Mouse (Mus musculus) right cerebral cortex, adult 18-20 months (tissue): ENCODE measurements around the gene Galntl6.

ENCODE experiments used
- DNase-seq: peaks from one replicate; pipeline ENCODE4 v3.0.0; 2022; ENCODE audit warnings: mixed read lengths

The Galntl6 gene

GRCm38 (mm10) chr8:57958121-57958901 is 954.1 kb downstream of the Galntl6 start:
- DNase-seq, result no peak

- no peak for DNase-seq
Measured at GRCm38 (mm10) chr8:57955501-57955900, 956.9 kb downstream of the Galntl6 start.

- peak; percentile 23 for DNase-seq
Measured at GRCm38 (mm10) chr8:57941113-57941512, 971.3 kb downstream of the Galntl6 start.

DNA sequence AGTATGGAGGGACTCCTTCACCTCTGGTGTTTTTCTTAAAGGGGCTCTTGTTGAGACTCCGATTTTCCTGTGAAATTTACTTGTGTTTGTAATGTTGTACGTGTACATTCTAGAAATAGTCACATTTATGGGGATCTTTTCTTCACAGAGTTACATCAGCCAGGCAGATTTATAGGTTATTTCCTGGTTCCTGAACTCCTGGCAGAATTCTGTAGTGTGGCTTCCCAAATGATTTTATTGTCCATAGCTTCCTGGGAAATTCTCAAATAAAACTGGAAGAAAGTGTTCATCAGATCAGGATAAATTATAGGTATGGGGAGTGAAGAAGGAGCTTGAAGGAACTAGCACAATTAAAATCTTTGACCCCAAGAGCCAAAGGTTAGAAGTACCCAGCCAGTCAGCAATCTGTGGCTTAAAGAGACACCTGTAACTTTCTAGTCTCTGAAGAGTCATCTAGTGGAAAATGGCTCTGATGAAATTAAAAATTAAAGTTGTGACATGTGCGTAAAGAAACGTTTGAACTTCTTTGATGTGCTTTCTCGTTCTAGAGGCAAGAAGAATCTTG is 972.5 kb downstream of the Galntl6 start:
- no peak for DNase-seq

DNA sequence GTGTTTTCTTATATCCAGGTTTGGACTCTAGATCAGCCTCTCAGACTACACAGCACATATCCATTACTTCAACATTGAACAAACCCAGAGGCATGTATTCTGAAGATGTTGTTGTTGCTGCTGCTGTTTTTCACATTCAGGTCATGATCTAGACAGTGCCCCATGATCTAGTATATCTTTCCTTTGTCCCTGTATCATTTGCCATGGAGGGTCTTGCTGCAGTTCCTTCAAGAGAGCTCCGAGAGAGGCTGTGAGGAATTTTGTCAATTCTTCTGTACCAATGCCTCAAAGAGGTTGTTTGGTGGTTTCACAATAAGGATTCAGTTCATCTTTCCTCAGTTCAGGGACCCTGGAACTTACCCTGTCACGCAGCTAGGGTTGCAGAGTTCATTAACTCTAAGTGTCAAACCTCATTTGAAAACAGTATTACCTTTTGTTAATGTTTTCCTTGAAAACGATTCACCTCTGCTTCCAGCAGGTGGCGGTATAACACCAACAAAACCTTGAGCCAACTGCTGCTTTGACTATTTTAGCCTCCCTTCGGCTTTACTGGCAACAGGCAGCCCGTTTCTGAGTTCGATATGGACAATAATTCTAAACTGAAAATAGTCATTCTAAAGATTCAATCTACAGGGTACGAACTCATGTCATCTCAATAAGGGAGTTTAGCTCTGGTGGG is 973.1 kb downstream of the Galntl6 start:
- DNase-seq, result peak; percentile 55

- DNase-seq, result no peak
Measured at GRCm38 (mm10) chr8:57927074-57927473, 985.4 kb downstream of the Galntl6 start.

GRCm38 (mm10) chr8:57923556-57923955 is 988.9 kb downstream of the Galntl6 start:
- DNase-seq, result no peak

DNA sequence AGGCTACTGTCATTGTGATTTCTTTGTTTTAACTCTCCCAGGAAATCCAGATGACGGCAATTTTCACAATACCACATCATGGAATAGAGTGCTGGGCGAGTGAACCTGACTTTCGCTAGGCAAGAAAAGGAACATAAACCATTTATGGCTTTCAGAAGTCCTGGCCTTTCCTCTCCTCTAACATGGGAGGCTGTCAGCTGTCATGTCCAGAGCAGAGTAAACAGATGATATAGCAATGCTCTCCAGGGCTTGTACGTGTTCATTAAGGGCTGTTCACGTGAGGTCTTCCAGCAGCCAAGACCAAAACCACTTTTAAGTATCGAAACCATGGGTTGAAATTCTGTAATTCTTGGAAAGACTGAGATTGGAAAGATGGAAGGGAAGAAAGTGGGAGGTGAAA is 989.3 kb downstream of the Galntl6 start:
- no peak for DNase-seq

DNA sequence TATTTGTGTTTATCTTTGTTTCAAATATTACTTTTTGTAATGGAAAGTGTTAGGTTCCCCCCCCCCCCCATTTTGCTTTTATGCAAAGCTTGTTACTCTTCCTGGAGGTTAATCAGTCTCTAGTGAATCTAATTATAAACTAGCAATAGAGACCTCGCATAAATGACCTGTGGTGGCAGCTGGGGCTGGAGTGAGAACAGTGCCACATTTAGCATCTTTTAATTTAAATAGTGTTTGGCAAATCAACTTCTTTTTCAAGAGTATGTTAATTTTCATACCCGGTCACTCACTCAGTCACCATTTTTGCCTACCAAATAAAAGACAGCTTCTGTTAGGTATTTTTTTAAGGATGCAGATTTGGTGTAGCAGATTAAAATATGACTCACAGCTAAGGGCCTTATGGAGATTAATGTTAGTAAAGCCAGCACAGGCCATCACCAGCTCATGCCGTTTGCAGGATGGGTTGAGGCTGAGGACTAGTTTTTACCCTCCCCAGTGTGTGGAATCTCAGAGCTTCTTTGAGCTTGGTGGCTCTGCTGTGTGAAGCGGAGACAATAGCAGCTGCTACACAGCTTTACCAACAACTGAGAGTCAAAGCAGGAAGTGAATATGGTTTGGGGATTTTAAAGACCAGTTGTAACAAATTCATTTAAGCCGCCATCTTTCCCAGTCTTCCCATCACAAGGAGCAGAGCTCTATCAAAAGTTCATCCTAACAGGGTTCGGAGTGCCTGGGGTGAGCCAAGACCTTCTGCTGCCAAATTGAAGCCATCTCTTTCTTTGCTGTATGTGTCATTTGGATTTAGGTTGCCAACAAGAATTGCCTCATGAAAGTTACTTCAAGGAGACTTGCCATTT is 990.0 kb downstream of the Galntl6 start:
- DNase-seq, result no peak

GRCm38 (mm10) chr8:57920326-57920903 is 992.0 kb downstream of the Galntl6 start:
- no peak for DNase-seq

DNA sequence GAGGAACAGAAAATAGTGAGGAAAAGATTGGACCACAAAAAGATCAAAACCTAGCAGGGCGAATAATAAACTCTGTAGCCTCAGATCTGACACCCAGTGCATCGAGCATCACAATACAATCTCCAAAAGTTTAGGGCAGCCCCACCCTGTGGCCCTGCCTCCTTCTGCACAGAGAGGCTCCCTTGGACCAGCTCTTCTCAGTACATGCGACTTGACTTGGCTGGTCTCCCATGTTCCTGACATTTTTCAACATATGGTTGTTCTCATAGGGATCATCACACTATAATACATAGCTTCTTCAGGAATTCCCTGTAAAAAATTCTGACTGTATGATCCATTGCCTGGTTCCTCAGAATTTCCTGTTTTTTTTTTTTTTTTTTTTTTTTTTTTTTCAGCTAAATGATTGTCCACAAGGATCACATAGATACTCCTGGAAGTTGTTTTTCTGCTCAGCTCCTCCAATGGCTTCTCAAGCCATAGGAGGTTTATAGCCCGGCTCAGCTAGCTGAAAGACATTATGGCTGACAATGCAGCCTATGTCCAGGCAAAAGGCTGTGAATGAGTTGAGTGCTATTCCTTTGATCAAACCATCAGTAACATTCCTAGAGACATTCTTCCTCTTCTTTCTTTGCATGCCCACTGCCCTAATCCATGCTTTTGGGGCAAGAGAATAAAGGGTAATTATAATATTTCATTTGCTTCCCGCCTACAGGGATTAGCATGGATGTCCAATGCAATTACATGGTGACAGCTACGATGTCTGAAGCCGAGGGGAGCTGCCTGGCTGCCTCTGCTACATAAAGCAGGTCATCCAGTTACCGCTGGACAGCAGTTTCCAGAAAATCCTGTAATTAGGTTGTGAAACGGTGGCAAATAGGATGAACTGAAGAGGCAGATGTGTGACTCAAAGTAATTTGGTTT is 993.5 kb downstream of the Galntl6 start:
- DNase-seq, result no peak

- peak; percentile 44 for DNase-seq
Measured at GRCm38 (mm10) chr8:57893360-57893759, 1019.1 kb downstream of the Galntl6 start.

- no peak for DNase-seq
Measured at GRCm38 (mm10) chr8:57892115-57892514, 1020.3 kb downstream of the Galntl6 start.

- DNase-seq, result peak; percentile 68
Measured at GRCm38 (mm10) chr8:57890159-57890558, 1022.3 kb downstream of the Galntl6 start.

DNA sequence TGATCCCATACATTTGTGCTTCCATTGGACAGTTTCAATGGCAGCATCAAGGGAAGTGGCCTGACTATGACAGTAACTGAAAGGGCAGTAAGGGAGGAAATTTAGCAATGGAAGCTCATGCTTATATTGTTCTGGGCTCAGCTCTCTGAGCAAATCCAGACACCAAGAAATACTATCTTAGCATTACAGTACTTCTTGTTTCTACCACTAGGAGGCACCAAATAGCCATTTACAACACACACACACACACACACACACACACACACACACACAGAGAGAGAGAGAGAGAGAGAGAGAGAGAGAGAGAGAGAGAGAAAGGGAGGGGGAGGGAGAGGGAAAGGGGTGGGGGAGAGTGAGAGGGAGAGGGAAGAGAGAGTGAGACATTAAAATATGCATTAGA is 1023.6 kb downstream of the Galntl6 start:
- no peak for DNase-seq

- DNase-seq, result peak; percentile 64
Measured at GRCm38 (mm10) chr8:57879452-57879851, 1033.0 kb downstream of the Galntl6 start.

- no peak for DNase-seq
Measured at GRCm38 (mm10) chr8:57849074-57849473, 1063.4 kb downstream of the Galntl6 start.

DNA sequence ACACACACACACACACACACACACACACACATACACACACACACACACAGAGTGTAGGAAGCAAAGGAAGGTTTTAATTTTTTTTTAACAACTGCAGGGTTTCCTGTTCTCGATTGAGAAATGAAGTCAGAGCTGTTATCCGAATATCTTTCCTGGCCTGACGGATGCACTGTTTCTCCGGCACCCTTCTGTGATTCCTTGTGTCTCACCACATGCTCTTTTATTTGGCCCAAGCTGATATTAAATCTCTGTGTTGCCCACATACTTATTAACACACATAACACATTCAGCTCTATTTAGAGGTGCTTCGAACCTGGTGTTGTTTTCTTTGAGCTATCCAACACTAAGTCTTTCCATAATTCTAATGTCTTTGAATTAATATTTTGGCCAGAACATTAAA is 1069.0 kb downstream of the Galntl6 start:
- DNase-seq, result no peak

- no peak for DNase-seq
Measured at GRCm38 (mm10) chr8:57842462-57843391, 1069.7 kb downstream of the Galntl6 start.

DNA sequence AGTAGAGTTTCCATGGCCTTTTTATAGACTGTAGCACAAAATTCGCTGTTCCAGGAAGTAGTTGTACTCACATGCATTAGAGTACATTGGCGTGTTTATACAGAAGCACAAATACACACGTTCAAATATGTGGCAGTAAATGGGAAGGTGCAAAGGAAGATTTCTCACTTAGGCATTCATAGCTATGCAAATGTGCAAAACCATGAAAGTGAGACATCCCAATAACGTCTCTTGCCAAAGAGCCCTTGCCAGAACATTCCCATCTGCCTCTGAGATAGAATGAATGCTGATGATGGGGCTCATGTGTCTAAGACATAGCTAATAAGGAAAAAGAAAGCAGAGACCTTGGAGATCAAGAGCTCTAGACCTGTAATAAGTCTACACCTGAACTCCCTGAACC is 1071.0 kb downstream of the Galntl6 start:
- DNase-seq, result peak; percentile 32
